Mouse (Mus musculus): ENCODE results near the gene Svop.

- TF ChIP-seq CTCF (IDR thresholded peaks at IDR 0.05; ENCODE audit: low read depth, low read length): no peak
- no peak for TF ChIP-seq GATA1 (IDR thresholded peaks at IDR 0.05; ENCODE audit: borderline replicate concordance, low read length)
- no peak for TF ChIP-seq TAL1 (conservative IDR thresholded peaks at IDR 0.05; ENCODE audit: low read depth, low read length)
- no peak for TF ChIP-seq POLR2AphosphoS5 (IDR thresholded peaks at IDR 0.05; ENCODE audit: insufficient replicate concordance, low read depth, low read length)
- TF ChIP-seq GATA2 (IDR thresholded peaks at IDR 0.05; ENCODE audit: borderline replicate concordance, low read depth, low read length): no peak
These were observed 87.8 kb downstream of the Svop start, which contains the start of gene Dao for GRCm38 (mm10) chr5:114003542-114003941.
